Mouse (Mus musculus) adrenal gland, postnatal 10 days (tissue): ENCODE results near the gene Hoxa3. TPM values are rescaled to one million over a fixed set of nuclear protein-coding genes. Genes with fewer than 3 reads are reported as not detected.

Experiments used
- DNase-seq: peaks from one replicate; pipeline ENCODE4 v3.0.0; 2021; ENCODE audit warnings: mixed read lengths
- microRNA-seq: library from miRNA; unstranded; fragments of <30 nt; microRNA quantifications from one replicate; pipeline ENCODE4 v1.2.0, GENCODE M21; 2021
- total RNA-seq, 2 experiments: library from RNA; stranded (reverse); gene quantifications; 2 replicates each; pipeline ENCODE4 v1.2.3; 2021

The Hoxa3 gene
- total RNA-seq, 2 experiments from 2014 or later, result 5.9 to 13.5 TPM

DNA sequence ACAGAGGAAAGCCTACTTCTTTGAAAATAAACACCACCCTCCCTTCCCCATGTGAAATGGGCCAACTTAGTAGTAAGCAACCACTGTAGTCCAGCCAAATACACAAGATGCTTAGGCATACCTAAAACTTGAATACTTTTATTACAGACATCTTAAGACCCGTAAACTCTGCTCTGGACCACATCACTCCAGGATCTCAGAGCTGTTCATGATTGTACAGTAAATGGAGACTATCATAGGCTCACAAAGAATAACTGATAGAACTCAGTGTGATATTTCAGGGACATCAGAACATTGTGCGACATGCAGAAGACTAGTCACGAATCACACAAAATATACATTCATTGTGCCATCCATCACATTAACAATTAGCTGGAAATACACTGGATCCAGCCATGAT lies 57.7 kb downstream of the Hoxa3 start:
- no peak for DNase-seq

DNA sequence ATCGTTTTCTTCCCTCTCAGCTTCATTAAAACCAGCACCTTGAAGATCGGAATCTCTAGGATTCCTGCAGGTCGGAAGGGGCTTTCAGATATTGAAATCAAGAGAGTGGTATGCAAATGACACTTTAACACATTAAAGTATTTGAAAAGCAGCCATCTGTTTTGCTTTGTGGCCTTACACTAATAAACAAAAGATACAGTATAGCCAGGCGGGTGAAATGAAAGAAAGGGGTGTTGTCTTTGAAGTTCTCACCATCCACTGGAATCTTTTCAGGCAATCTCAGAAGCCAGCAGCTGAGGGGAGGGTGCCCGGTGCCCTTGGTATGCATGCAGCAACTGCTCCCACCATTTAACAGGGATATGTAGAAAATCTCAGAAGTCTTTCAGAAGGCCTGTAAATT lies 59.1 kb downstream of the Hoxa3 start:
- no peak for DNase-seq

GRCm38 (mm10) chr6:52153270-52153669 lies 59.9 kb downstream of the Hoxa3 start:
- DNase-seq, result no peak

- DNase-seq, result no peak
Observed at GRCm38 (mm10) chr6:52152226-52153193, 60.6 kb downstream of the Hoxa3 start.

GRCm38 (mm10) chr6:52151571-52151970 lies 61.6 kb downstream of the Hoxa3 start:
- no peak for DNase-seq

DNA sequence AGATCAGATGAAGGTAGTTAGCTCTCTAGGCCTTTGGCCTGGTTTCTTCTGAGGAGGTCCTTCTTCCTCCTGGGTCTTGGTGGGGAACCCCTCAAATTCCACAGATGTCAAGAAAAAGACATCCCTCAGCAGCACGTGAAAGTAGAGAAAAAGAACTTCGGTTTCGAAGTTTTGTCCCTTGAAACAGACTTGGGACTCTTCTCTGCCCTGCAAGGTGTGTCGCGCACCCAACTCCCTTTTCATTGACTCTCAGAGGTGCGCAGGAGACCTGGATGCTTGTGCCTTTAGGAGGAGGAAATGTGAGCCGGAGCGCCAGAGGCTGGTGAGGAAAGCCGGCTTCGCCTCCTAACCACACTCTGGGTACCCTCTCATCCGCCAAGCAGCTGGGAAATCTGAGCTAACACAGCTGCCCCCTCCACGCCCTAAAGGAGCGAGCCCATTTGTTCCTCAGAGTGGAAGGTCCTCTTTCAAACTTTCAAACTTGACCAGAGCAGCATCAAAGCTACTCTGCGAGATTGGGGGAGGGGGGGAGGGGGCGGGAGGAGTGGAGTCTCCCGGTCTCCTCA lies 62.7 kb downstream of the Hoxa3 start:
- no peak for DNase-seq

- DNase-seq, result no peak
Observed at GRCm38 (mm10) chr6:52139115-52139514, 74.0 kb downstream of the Hoxa3 start.

- DNase-seq, result no peak
Observed at GRCm38 (mm10) chr6:52138576-52138975, 74.6 kb downstream of the Hoxa3 start.

DNA sequence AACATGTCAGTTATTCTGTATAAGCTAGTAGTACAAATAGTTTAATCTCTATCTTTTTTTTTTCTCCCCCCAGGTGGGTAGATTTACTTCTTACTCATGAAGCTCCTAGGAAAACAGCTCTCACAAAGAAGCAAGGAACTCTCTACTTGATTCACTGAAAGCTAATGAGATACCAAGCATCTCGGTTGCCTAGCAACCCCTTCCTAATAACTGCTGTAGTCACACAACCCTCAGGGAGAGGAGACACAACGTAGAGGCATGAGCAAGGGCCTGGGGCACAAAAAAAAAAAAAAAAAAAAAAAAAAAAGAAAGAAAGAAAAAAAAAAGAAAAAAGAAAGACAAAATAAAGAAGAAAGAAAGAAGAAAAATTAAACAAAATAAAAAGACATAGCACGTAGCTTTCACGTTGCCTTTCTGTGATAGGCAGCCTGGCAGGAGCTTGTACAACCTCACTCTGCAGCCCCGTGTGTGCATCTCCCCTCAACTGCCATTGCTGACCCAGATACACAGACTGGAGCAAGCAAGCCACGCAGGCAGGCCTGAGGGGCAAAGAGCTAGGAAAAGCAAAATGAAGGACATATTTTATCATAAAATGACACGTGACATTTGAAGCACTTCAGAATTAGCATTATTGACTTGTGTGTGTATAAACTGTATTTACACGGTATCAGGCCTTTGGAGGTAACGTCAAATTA lies 75.1 kb downstream of the Hoxa3 start:
- DNase-seq, result no peak

DNA sequence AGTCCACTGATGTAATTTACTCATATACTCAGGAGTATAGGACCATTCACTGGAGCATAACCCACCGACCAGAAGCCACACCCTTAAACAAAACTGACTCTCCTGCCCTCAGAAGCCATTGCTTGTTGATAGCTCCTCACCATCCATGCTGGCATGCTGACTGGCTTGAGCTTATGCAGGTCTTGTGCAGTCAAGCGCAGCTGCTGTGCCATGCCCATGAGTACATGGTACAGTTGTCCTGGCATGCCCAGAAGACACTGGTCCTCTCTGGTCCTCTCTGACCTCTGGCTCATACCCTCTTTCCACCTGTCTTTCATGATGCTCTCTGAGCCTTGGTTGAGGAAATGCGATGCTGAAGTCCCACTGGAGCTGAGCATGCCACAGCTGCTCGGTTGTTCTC lies 89.5 kb downstream of the Hoxa3 start:
- DNase-seq, result no peak

DNA sequence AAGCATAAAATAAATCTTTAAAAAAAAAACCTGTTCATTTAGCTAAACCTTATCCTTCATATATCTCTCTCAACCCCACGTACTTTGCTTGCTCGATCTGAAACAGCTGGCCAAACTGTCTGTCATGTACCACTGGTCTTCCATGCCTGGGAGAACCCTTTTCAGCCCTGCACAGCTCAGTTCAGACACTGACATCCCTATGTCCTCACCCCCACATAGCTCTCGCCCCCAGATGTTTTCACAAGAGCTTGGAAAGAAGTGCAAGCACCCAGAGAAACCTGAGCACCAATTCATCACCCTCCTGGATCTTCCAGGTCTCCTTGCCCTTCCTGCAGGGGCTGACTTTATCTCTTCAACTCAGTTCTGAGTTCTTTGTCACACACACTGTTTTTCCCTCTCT lies 92.0 kb downstream of the Hoxa3 start:
- DNase-seq, result no peak

Small RNA genes within 50 kb of the gene (microRNA-seq; reads per million reads assigned to microRNA genes)
- 1,405 reads per million, percentile 79 among the genes with 10 or more reads in this experiment for gene Mir196b

Other genes with a start within 250 kb of the Hoxa3 start
- gene Skap2, start 200.8 kb downstream of the Hoxa3 start, total RNA-seq, result 10 to 100 TPM; 40.5 to 46.5 TPM
- gene Hoxa1, start 55.0 kb downstream of the Hoxa3 start, total RNA-seq, result 1 to 10 TPM in 1 of 2 experiments, under 1 TPM in 1; 0.91 to 1.2 TPM
- 1 to 10 TPM; 2.3 to 5.1 TPM for gene Hoxa2, start 48.5 kb downstream of the Hoxa3 start, total RNA-seq
- gene 5730596B20Rik, start 35.8 kb downstream of the Hoxa3 start, total RNA-seq, result under 1 TPM; 0.27 to 0.94 TPM
- 10 to 100 TPM in 1 of 2 experiments, 1 to 10 TPM in 1; 8.0 to 11.4 TPM for gene Hoxa4, start 21.6 kb downstream of the Hoxa3 start, total RNA-seq
- 10 to 100 TPM; 28.0 to 28.2 TPM for gene Hoxa5, start 8.7 kb downstream of the Hoxa3 start, total RNA-seq
- 1 to 10 TPM; 4.8 to 8.6 TPM for gene Hoxa6, start 4.6 kb downstream of the Hoxa3 start, total RNA-seq
- 1 to 10 TPM in 1 of 2 experiments, under 1 TPM in 1; 0.91 to 1.5 TPM for gene Gm28308, start within 50 bp of the Hoxa3 start, total RNA-seq
- 10 to 100 TPM; 21.5 to 26.6 TPM for gene Hoxa7, start 8.5 kb upstream of the Hoxa3 start, total RNA-seq
- 1 to 10 TPM; 3.0 to 4.4 TPM for gene Hoxa9, start 17.8 kb upstream of the Hoxa3 start, total RNA-seq
- 1 to 10 TPM in 1 of 2 experiments, under 1 TPM in 1; 0.42 to 1.5 TPM for gene Hoxa10, start 27.5 kb upstream of the Hoxa3 start, total RNA-seq
- gene Hoxa11, start 32.5 kb upstream of the Hoxa3 start, total RNA-seq, result not detected
- not detected for gene Hoxa13, start 47.5 kb upstream of the Hoxa3 start, total RNA-seq
- not detected for gene Evx1, start 100.2 kb upstream of the Hoxa3 start, total RNA-seq